Mouse (Mus musculus): ENCODE data around the gene Dtx4.

Dtx4 gene

DNA sequence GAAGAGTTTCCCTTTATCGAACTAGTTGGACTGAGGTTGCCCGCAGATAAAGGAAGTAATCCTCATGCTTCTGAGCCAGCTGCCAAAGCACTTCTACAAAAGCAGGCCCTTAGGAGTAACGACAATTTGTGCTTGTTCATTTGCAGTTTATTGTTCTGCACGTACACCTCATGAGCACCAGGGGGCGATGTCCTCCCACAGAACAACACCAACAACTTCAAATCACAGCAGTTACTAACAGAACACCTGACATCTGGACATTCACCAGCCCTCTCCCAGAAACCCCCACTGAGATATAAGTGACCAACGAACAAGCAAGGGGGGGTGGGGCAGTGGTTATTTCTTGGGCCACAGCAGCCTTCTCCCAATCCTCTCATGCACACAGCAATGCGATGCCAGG lies 35.0 kb downstream of the Dtx4 start:
- DNase-seq (ENCODE audit: low spot score), result peak; percentile 69

GRCm38 (mm10) chr19:12465530-12466144 lies 35.6 kb downstream of the Dtx4 start:
- DNase-seq (ENCODE audit: low spot score), result no peak

DNA sequence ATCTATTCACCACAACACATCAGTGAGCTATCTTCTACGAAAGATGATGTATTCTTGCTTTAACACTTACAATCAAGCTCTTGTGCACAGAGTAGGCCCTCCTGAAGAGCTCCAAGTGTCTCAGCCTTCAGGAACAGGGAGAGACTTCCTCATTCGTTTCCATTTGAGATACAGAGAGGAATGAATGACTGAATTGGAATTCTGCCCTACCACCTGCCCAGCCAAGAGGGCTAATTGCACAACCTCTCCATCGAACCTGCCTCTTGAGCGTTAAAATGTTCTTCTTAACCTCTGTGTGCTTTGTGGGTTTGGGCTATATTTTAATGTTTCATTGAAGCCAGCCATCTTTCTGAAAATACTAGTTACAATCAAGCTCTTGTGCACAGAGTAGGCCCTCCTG lies 36.6 kb downstream of the Dtx4 start:
- no peak for DNase-seq (ENCODE audit: low spot score)

DNA sequence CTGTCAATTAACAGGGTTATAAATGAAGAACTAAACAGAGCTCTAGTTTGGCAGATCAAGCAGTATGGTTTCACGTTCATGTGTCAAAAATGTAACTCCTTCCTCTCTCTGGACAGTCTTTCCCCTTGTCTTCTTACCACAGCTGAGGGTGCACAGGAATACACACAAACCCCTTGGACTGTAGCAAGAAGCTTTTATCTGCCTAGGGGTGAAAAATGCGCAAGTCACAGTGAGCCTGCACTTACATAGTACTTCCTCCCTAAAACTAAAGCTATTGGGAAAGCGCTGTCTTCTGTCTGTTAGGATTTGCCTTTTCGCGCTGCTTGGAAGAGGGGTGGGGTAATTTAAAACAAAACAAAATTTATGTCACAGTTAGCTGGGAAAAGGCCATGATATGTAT lies 37.1 kb downstream of the Dtx4 start:
- DNase-seq (ENCODE audit: low spot score), result no peak

- DNase-seq (ENCODE audit: low spot score), result no peak
Observed at GRCm38 (mm10) chr19:12463722-12464035, 37.6 kb downstream of the Dtx4 start.

DNA sequence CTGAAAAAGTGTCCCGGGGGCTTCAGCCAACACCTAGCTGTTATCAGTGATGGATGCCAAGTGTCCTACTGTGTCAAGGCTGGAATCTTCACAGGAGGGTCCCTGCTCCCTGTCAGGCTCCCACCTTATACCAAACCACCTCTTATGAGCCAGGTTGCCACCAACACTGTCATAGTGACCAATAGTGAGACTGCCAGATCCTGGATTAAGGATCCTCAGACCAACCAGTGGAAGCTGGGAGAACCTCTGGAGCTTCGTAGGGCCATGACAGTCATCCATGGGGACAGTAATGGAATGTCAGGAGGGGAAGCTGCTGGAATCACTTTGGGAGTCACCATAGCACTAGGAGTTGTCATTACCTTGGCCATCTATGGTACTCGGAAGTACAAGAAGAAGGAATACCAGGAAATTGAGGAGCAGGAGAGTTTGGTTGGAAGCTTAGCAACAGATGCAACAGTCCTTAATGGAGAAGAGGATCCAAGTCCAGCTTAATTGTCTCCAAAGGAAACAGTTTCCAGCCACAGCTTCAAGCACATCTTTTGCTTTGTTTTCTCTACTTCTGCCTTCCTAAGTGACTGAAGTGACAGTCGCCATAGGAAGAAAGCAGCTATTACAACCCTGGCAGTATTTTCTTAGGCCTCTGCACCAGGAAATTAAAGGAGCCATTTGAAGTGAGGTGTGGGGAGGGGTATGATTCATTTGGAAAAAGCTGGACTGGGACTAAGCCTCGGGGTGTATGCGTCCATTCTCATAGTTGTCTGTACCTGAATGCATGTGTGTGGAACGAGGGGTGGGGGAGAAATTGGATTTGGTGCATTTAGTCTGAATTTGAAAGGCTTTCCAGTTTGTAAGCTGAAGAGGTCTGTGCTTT lies 38.2 kb downstream of the Dtx4 start:
- no peak for DNase-seq (ENCODE audit: low spot score)

DNA sequence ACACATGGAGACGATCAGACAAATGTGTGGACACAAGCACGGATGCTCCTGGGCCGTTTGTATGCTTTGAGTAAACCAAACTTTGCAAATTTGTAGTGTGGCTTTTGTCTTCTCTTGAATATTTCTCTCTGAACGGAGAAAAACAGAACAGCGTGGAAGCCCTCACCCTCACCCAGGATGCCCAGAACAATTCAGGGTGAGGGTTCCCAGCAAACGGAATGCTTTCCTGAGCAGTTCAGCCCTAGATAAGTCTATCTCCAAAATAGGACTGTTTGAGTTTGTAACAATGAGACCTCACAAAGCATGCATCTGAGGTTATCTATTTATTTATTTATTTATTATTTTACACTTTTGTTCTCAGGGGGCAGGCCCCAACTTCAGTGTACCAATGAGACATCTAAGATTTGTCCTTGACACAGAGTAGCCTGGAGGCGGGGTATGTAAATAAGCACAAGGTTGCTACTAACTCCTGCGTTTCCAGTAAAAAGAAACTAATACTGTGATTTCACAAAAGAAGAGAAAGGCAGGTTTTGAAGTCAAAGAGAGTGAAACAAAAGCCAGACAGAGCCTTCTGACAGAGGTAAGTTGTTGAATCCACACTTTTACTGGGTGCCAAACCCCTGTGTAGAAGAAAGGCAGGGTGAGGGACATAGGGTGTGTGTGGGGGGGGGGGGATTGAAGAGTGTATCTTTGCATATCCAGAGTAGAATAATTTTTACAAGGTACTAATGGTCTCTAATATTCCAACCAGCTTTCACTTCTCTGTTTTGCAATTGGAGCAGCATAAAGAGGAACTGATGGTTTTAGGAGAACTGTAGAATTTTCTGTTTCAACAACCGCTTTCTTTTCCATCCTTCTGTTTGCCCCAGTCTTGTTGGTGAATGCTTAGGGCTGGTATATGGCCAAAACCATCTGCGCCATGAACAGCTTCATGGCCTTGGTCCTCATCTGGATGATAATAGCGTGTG lies 40.7 kb downstream of the Dtx4 start, which contains the start of gene Mpeg1:
TSS of gene Mpeg1 (plus strand) at position 498 of the 968 bp plus-strand sequence.
- DNase-seq (ENCODE audit: low spot score), result no peak

DNA sequence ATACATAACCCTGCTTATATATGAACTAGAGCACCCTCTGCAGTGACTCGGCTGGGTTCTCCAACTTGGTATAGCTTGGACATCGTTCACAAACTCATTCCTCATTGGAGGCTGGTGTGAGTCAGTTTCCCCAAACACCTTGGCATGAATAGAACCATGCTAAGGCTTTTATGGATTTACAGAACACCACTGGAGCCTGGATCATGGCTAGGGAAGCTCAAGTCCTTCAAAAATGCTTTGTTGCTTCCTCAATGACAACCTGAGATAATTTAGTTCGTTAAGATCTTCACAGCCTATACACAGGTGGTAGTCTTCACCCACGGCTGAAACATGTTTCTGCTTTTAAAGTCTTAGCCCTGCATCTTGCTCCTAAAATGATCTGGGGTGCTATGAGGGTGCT lies 41.7 kb downstream of the Dtx4 start:
- no peak for DNase-seq (ENCODE audit: low spot score)

DNA sequence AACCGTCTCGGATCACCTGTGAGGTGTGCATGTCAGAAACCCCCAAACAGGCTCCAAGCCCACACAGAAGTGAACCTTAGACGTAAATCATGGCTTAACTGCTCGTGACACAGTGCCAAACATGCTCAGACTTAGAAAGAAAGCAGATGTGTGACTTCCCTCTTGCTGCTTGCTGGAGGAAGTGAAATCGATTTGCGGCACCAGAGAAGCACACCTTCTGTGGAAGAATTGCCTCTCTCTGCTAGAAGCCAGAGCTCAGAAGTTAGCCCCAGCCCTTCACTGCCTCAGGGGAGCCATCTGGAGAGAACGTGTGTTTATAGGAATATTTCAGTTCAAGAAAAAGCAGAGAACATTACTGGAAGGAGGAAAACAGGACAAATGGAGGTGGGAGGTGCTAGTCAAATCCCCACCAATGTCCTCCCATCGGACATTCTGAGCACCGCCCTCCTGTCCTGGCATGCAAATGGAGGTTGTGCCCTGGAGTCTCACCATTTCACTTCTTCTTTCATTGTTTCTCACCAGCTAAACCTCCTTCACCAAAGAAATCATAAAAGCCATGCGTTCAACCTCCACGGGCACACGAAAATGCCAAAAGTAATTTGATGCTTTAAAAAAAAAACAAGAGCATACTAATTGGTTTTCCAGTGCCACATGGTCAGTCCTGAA lies 43.7 kb downstream of the Dtx4 start:
- DNase-seq (ENCODE audit: low spot score), result no peak

DNA sequence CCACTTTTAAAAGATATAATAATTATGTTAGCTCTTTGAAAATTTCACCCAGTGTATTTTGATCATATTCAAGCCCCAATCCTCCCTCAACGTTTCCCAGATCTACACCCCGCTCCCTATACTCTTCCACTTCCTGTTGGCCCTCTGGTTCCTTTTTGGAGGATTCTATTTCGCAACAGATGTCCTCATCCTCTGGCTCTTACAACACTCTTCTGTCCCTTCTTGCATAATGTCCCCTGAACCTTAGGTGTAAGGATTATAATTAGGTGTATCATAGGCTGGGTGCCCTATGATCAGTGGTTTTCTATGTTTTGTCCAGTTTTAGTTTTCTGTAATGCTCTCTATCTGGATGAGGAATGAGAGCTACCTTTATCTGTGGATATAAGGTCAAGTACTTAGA lies 56.2 kb downstream of the Dtx4 start:
- DNase-seq (ENCODE audit: low spot score), result no peak

DNA sequence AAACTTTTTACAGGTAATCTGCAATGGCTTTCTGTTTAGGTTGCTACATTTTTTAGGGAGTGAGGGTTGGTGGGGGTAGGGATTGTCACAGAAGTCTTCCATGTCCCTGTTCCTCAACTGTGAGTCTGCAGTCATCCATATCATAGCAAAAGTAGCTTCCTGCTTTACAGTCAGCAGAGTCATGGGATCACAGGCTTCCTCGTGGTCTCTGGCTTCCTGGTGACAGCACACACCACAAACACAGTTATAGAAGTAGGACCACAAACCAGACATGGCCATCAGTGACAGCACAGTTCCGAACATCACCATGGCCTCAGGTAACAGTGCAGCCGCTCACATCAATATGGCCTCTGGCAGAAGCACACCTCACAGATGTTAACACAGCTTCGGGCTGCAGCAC lies 58.7 kb downstream of the Dtx4 start:
- no peak for DNase-seq (ENCODE audit: low spot score)

DNA sequence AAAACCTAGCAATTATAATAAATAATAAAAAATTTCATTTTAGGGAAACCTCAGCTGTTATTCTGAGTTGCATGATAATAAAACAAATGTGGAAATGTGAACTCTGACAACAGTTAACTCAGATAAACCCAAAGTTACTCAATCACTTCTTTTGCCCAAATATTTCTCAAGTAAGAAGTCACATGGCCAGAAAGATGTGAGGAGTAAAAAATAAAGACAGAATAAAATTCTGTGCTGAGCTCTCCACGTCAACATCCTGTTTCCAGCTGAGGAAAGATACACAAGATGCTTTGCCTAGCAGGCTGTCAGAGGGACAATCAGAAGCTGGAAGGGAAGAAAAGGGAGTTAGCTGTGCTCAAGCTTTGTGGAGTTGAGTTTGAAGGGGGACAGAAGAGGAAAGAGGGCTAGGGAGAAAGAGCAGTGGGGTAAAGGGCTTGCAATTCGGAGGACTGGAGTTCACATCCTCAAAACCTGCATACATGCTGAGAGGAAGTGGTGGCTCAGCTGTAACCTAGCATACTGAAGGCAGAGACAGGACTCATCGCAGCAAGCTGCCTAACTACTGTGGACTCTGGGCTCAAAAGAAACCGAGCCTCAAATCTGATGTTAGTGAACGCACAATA lies 61.0 kb downstream of the Dtx4 start:
- DNase-seq (ENCODE audit: low spot score), result no peak

GRCm38 (mm10) chr19:12439581-12439980 lies 61.7 kb downstream of the Dtx4 start:
- no peak for DNase-seq (ENCODE audit: low spot score)

DNA sequence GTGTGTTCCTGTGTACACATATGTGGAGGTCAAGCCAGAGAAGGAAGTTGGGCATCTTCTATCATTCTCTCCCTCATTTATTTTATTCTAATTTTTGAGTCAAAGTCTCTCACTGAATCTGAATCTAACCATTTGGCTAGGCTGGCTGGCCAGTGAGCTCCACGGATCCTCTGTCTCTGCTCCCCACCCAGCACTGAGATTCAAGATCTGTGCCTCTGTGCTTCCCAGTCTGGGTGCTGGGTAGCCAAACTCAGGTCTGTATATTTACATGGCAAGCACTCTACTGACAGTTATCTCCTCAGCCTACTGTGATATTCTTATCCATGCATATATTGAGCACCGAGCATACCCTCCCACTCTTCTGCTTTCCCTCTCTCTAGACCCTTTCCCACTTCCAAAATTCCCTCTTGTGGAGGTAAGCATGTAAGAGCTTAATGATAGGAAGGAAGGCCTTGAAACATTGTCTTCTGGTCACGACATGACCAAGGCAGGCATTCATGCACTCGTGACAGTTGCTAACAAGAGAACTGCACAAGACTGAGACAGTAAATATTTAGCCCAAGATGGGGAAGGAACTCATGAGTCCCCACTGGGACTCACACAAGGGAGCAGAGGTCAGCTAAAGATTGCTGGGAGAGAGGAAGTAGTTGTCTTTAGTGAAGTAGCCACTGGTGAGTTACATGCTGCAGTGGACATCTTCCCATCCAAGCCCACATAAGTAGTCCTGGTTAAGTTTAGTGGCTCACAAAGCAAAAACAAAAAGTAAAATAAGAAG lies 65.3 kb downstream of the Dtx4 start:
- no peak for DNase-seq (ENCODE audit: low spot score)

- DNase-seq (ENCODE audit: low spot score), result no peak
Observed at GRCm38 (mm10) chr19:12435011-12435416, 66.2 kb downstream of the Dtx4 start.

DNA sequence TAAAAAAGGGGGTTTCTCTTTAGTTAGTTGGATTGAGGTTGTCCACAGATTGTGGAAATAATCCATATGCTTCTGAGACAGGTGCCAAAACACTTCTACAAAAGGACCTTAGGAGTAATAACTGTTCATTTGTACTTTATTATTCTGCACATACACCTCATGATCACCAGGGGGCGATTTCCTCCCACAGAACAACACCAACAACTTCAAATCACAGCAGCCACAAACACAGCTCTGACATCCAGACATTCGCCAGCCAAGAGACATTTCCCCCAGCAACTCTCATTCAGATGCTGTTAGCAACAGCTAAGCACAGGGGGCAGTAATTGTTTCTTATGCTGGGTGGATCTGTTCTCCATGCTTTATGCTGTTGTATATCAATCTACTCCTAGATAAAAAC lies 68.2 kb downstream of the Dtx4 start:
- DNase-seq (ENCODE audit: low spot score), result no peak

DNA sequence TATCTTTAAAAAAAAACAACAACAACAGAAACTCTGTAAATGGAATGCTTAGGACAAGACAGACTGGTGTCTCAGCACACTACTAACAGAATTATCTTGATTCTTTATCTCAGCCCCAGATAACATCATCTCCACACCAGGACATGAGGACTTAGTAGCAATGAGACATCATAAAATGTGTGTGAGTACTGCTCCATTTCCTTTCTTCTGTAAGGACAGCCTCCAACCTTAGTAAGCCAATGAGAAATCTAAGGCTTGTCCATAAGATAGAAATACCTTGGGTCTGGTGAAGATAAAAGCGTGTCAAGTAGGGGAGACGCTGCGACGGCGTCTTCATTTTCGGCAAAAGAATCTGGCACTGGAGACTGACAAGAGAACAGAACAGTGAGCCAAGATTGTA lies 73.6 kb downstream of the Dtx4 start, which contains the start of gene Pfpl:
TSS of gene Pfpl (plus strand) at position 301 of the 400 bp plus-strand sequence.
- DNase-seq (ENCODE audit: low spot score), result no peak

DNA sequence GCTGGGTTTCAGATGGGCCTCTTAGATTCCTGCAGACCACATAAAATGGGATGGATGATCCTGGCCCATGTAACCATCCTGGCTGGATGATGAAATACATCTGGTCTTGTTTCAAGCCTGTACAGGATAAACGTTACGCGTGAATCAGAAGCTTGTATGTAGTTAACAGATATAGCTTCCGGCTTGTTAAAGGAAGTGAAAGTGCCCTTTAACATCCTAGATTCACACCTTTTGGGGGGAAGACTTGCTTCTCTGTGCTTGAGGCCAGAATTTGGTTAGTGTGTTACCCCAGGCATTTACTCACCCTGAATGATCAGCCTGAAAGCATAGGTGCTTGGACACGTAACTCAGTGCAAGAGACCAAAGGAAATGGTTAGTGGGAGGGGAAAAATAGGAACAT lies 74.2 kb downstream of the Dtx4 start:
- DNase-seq (ENCODE audit: low spot score), result no peak

- no peak for DNase-seq (ENCODE audit: low spot score)
Observed at GRCm38 (mm10) chr19:12421680-12422079, 79.6 kb downstream of the Dtx4 start.

DNA sequence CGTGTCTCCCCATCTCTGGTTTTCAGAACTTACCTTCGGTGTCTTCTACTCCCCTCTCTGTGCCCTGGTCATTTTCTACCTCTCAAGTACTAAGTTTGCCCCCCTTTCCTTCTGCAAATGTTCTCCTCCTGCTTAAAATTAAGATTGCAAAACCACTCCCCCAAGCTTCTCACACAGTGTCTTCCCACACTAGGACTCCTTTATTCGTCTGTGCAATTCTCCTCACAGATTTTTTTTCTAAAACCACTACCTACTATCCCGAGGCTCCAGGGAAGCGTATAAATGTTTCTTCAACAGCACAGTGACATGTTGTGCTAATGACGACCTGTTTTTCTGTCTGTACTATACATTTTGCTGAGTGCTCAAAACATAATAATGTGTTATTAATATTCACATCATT lies 80.7 kb downstream of the Dtx4 start:
- DNase-seq (ENCODE audit: low spot score), result no peak

GRCm38 (mm10) chr19:12418312-12418711 lies 82.9 kb downstream of the Dtx4 start:
- DNase-seq (ENCODE audit: low spot score), result no peak

All from layer of hippocampus, adult 9-10 months (tissue).